Mouse (Mus musculus): ENCODE data around the gene Lce1f. TPM values are rescaled to one million over a fixed set of nuclear protein-coding genes. Genes with fewer than 3 reads are reported as not detected.
"Not testable (repeated sequence)": the region's sequence is repeated elsewhere in the genome, so short reads cannot be mapped to it uniquely, and the experiment has no call there.

Gene Lce1f
- polyA plus RNA-seq, 1 experiment from 2014 or later = not detected

GRCm38 (mm10) chr3:92694613-92695012 lies 25.5 kb downstream of the Lce1f start:
- no peaks in the 10 kb centered on the region for H3K27me3 ChIP-seq (ENCODE audit: control insufficient read depth, insufficient read depth, low read length)
- no peak overlapping the region for H3K4me2 ChIP-seq (ENCODE audit: low read length)
- H3K4me1 ChIP-seq (ENCODE audit: control insufficient read depth in 2 of 2, insufficient read depth in 2 of 2, low read length in 2 of 2) = no peaks in the 10 kb centered on the region
- H3K9me3 ChIP-seq (ENCODE audit: control insufficient read depth, low read length) = no peaks in the 10 kb centered on the region
- no peaks in the 10 kb centered on the region for H3K36me3 ChIP-seq (ENCODE audit: control insufficient read depth, insufficient read depth, low read length)
- WGBS = 42% methylated on average over 1 of the region's 1 CpGs
- H3K4me3 ChIP-seq (ENCODE audit: control insufficient read depth in 1 of 2, insufficient read depth in 1 of 2, low read depth in 1 of 2, low read length in 2 of 2) = no peak overlapping the region
- ATAC-seq (ENCODE audit: insufficient number of reproducible peaks, insufficient read depth, low FRiP score, low read depth) = no peak
- H3K27ac ChIP-seq (replicated peaks in 1 of 2; ENCODE audit: control insufficient read depth in 1 of 2, insufficient read depth in 1 of 2, low read depth in 2 of 2, low read length in 2 of 2) = no peak overlapping the region
- no peak overlapping the region for H3K9ac ChIP-seq (ENCODE audit: low read length)

GRCm38 (mm10) chr3:92691688-92692087 lies 28.5 kb downstream of the Lce1f start:
- H3K27me3 ChIP-seq (ENCODE audit: control insufficient read depth, insufficient read depth, low read length) = no peaks in the 10 kb centered on the region
- no peaks in the 10 kb centered on the region for H3K4me1 ChIP-seq (ENCODE audit: control insufficient read depth in 2 of 2, insufficient read depth in 2 of 2, low read length in 2 of 2)
- H3K4me3 ChIP-seq (ENCODE audit: control insufficient read depth in 1 of 2, insufficient read depth in 1 of 2, low read depth in 1 of 2, low read length in 2 of 2) = no peak overlapping the region
- H3K4me2 ChIP-seq (ENCODE audit: low read length) = no peak overlapping the region
- no peak overlapping the region for H3K27ac ChIP-seq (replicated peaks in 1 of 2; ENCODE audit: control insufficient read depth in 1 of 2, insufficient read depth in 1 of 2, low read depth in 2 of 2, low read length in 2 of 2)
- no peaks in the 10 kb centered on the region for H3K9me3 ChIP-seq (ENCODE audit: control insufficient read depth, low read length)
- no peak for ATAC-seq (ENCODE audit: insufficient number of reproducible peaks, insufficient read depth, low FRiP score, low read depth)
- H3K36me3 ChIP-seq (ENCODE audit: control insufficient read depth, insufficient read depth, low read length) = no peaks in the 10 kb centered on the region
- H3K9ac ChIP-seq (ENCODE audit: low read length) = no peak overlapping the region

GRCm38 (mm10) chr3:92689154-92689553 lies 31.0 kb downstream of the Lce1f start:
- not testable (repeated sequence) for H3K4me2 ChIP-seq (ENCODE audit: low read length)
- WGBS = 62% methylated on average over 16 of the region's 16 CpGs

GRCm38 (mm10) chr3:92687110-92687509 lies 33.0 kb downstream of the Lce1f start, which contains the start of gene Lce1d:
Gene Lce1d (minus strand): TSS chr3:92687210.
- no peak within 1 kb of the TSS for H3K4me2 ChIP-seq (ENCODE audit: low read length)
- H3K9me3 ChIP-seq (ENCODE audit: control insufficient read depth, low read length) = no peaks in the 10 kb centered on the region
- no peaks in the 10 kb centered on the region for H3K4me1 ChIP-seq (ENCODE audit: control insufficient read depth in 2 of 2, insufficient read depth in 2 of 2, low read length in 2 of 2)
- 63% methylated on average over 2 of the region's 2 CpGs for WGBS
- no peak for ATAC-seq (ENCODE audit: insufficient number of reproducible peaks, insufficient read depth, low FRiP score, low read depth)
- H3K4me3 ChIP-seq (ENCODE audit: control insufficient read depth in 1 of 2, insufficient read depth in 1 of 2, low read depth in 1 of 2, low read length in 2 of 2) = no peak within 1 kb of the TSS
- no peak within 1 kb of the TSS for H3K27ac ChIP-seq (replicated peaks in 1 of 2; ENCODE audit: control insufficient read depth in 1 of 2, insufficient read depth in 1 of 2, low read depth in 2 of 2, low read length in 2 of 2)
- no peaks in the 10 kb centered on the region for H3K36me3 ChIP-seq (ENCODE audit: control insufficient read depth, insufficient read depth, low read length)
- no peaks in the 10 kb centered on the region for H3K27me3 ChIP-seq (ENCODE audit: control insufficient read depth, insufficient read depth, low read length)
- H3K9ac ChIP-seq (ENCODE audit: low read length) = no peak within 1 kb of the TSS

More at GRCm38 (mm10) chr3:92689154-92689553, 31.0 kb downstream of the Lce1f start:
- H3K27ac ChIP-seq (replicated peaks in 1 of 2; ENCODE audit: control insufficient read depth in 1 of 2, insufficient read depth in 1 of 2, low read depth in 2 of 2, low read length in 2 of 2); H3K4me1 ChIP-seq (ENCODE audit: control insufficient read depth in 2 of 2, insufficient read depth in 2 of 2, low read length in 2 of 2); H3K36me3 ChIP-seq (ENCODE audit: control insufficient read depth, insufficient read depth, low read length); ATAC-seq (ENCODE audit: insufficient number of reproducible peaks, insufficient read depth, low FRiP score, low read depth); H3K9ac ChIP-seq (ENCODE audit: low read length); H3K9me3 ChIP-seq (ENCODE audit: control insufficient read depth, low read length); H3K27me3 ChIP-seq (ENCODE audit: control insufficient read depth, insufficient read depth, low read length): not testable (repeated sequence)
- 0 out of 4 replicates have a peak overlapping the region, but pooled peaks of 1 of the 2 experiments have one; percentile 13 for H3K4me3 ChIP-seq (ENCODE audit: control insufficient read depth in 1 of 2, insufficient read depth in 1 of 2, low read depth in 1 of 2, low read length in 2 of 2)

GRCm38 (mm10) chr3:92678947-92679346 lies 41.2 kb downstream of the Lce1f start, which contains the start of gene Lce1c:
Gene Lce1c (plus strand): TSS chr3:92679247.
- Histone ChIP-seq H3K27ac (replicated peaks in 1 of 2; ENCODE audit: control insufficient read depth in 1 of 2, insufficient read depth in 1 of 2, low read depth in 2 of 2, low read length in 2 of 2) (no peak within 1 kb of the TSS), H3K4me2 (ENCODE audit: low read length) (no peak within 1 kb of the TSS), H3K4me3 (ENCODE audit: control insufficient read depth in 1 of 2, insufficient read depth in 1 of 2, low read depth in 1 of 2, low read length in 2 of 2) (no peak within 1 kb of the TSS), H3K9ac (ENCODE audit: low read length) (no peak within 1 kb of the TSS), H3K36me3 (ENCODE audit: control insufficient read depth, insufficient read depth, low read length) (no peaks in the 10 kb centered on the region), H3K9me3 (ENCODE audit: control insufficient read depth, low read length) (no peaks in the 10 kb centered on the region), H3K27me3 (ENCODE audit: control insufficient read depth, insufficient read depth, low read length) (no peaks in the 10 kb centered on the region), H3K4me1 (ENCODE audit: control insufficient read depth in 2 of 2, insufficient read depth in 2 of 2, low read length in 2 of 2) (no peaks in the 10 kb centered on the region)
- ATAC-seq (ENCODE audit: insufficient number of reproducible peaks, insufficient read depth, low FRiP score, low read depth) = no peak
- 73% methylated on average over 4 of the region's 4 CpGs for WGBS

GRCm38 (mm10) chr3:92670215-92670614 lies 49.9 kb downstream of the Lce1f start, which contains the start of gene Lce1a2:
Gene Lce1a2 (minus strand): TSS chr3:92670315.
- H3K9me3 ChIP-seq (ENCODE audit: control insufficient read depth, low read length) = no peaks in the 10 kb centered on the region
- H3K27ac ChIP-seq (replicated peaks in 1 of 2; ENCODE audit: control insufficient read depth in 1 of 2, insufficient read depth in 1 of 2, low read depth in 2 of 2, low read length in 2 of 2) = no peak within 1 kb of the TSS
- H3K27me3 ChIP-seq (ENCODE audit: control insufficient read depth, insufficient read depth, low read length) = no peaks in the 10 kb centered on the region
- no peaks in the 10 kb centered on the region for H3K36me3 ChIP-seq (ENCODE audit: control insufficient read depth, insufficient read depth, low read length)
- no peak within 1 kb of the TSS for H3K4me2 ChIP-seq (ENCODE audit: low read length)
- no peak within 1 kb of the TSS for H3K9ac ChIP-seq (ENCODE audit: low read length)
- ATAC-seq (ENCODE audit: insufficient number of reproducible peaks, insufficient read depth, low FRiP score, low read depth) = no peak
- no peaks in the 10 kb centered on the region for H3K4me1 ChIP-seq (ENCODE audit: control insufficient read depth in 2 of 2, insufficient read depth in 2 of 2, low read length in 2 of 2)
- no peak within 1 kb of the TSS for H3K4me3 ChIP-seq (ENCODE audit: control insufficient read depth in 1 of 2, insufficient read depth in 1 of 2, low read depth in 1 of 2, low read length in 2 of 2)

Other genes starting within 250 kb of the Lce1f start
- gene Sprr1a, start 234.5 kb downstream of the Lce1f start, polyA plus RNA-seq (2014; fragmentation: Nextera tagmentation; extraction: Ambion mirVana) = 0.78 TPM in 1 of 2 replicates, not detected in the other
- not detected in 2 replicates for gene Sprr4, start 219.9 kb downstream of the Lce1f start, polyA plus RNA-seq (2014; fragmentation: Nextera tagmentation; extraction: Ambion mirVana)
- gene 2310046K23Rik, start 185.8 kb downstream of the Lce1f start, polyA plus RNA-seq (2014; fragmentation: Nextera tagmentation; extraction: Ambion mirVana) = not detected in 2 replicates
- gene Ivl, start 146.6 kb downstream of the Lce1f start, polyA plus RNA-seq (2014; fragmentation: Nextera tagmentation; extraction: Ambion mirVana) = not detected in 2 replicates
- not detected in 2 replicates for gene Smcp, start 131.4 kb downstream of the Lce1f start, polyA plus RNA-seq (2014; fragmentation: Nextera tagmentation; extraction: Ambion mirVana)
- not detected in 2 replicates for gene 2210017I01Rik, start 112.9 kb downstream of the Lce1f start, polyA plus RNA-seq (2014; fragmentation: Nextera tagmentation; extraction: Ambion mirVana)
- gene Lce6a, start 98.7 kb downstream of the Lce1f start, polyA plus RNA-seq (2014; fragmentation: Nextera tagmentation; extraction: Ambion mirVana) = not detected in 2 replicates
- not detected in 2 replicates for gene Lce1a1, start 72.0 kb downstream of the Lce1f start, polyA plus RNA-seq (2014; fragmentation: Nextera tagmentation; extraction: Ambion mirVana)
- not detected in 2 replicates for gene Lce1b, start 63.4 kb downstream of the Lce1f start, polyA plus RNA-seq (2014; fragmentation: Nextera tagmentation; extraction: Ambion mirVana)
- gene Lce1a2, start 50.0 kb downstream of the Lce1f start, polyA plus RNA-seq (2014; fragmentation: Nextera tagmentation; extraction: Ambion mirVana) = not detected in 2 replicates
- gene Lce1c, start 41.1 kb downstream of the Lce1f start, polyA plus RNA-seq (2014; fragmentation: Nextera tagmentation; extraction: Ambion mirVana) = not detected in 2 replicates
- not detected in 2 replicates for gene Lce1d, start 33.1 kb downstream of the Lce1f start, polyA plus RNA-seq (2014; fragmentation: Nextera tagmentation; extraction: Ambion mirVana)
- gene Lce1e, start 11.3 kb downstream of the Lce1f start, polyA plus RNA-seq (2014; fragmentation: Nextera tagmentation; extraction: Ambion mirVana) = not detected in 2 replicates
- not detected in 2 replicates for gene Gm38119, start 18.7 kb upstream of the Lce1f start, polyA plus RNA-seq (2014; fragmentation: Nextera tagmentation; extraction: Ambion mirVana)
- gene Lce1g, start 32.0 kb upstream of the Lce1f start, polyA plus RNA-seq (2014; fragmentation: Nextera tagmentation; extraction: Ambion mirVana) = not detected in 2 replicates
- not detected in 2 replicates for gene Lce1h, start 44.7 kb upstream of the Lce1f start, polyA plus RNA-seq (2014; fragmentation: Nextera tagmentation; extraction: Ambion mirVana)
- gene Lce1i, start 58.5 kb upstream of the Lce1f start, polyA plus RNA-seq (2014; fragmentation: Nextera tagmentation; extraction: Ambion mirVana) = not detected in 2 replicates
- not detected in 2 replicates for gene Lce1j, start 70.2 kb upstream of the Lce1f start, polyA plus RNA-seq (2014; fragmentation: Nextera tagmentation; extraction: Ambion mirVana)
- not detected in 2 replicates for gene Lce1k, start 87.5 kb upstream of the Lce1f start, polyA plus RNA-seq (2014; fragmentation: Nextera tagmentation; extraction: Ambion mirVana)
- not detected in 2 replicates for gene Kprp, start 106.9 kb upstream of the Lce1f start, polyA plus RNA-seq (2014; fragmentation: Nextera tagmentation; extraction: Ambion mirVana)
- gene Lce1l, start 130.9 kb upstream of the Lce1f start, polyA plus RNA-seq (2014; fragmentation: Nextera tagmentation; extraction: Ambion mirVana) = not detected in 2 replicates
- not detected in 2 replicates for gene 2310050C09Rik, start 149.9 kb upstream of the Lce1f start, polyA plus RNA-seq (2014; fragmentation: Nextera tagmentation; extraction: Ambion mirVana)
- gene Lce3a, start 205.9 kb upstream of the Lce1f start, polyA plus RNA-seq (2014; fragmentation: Nextera tagmentation; extraction: Ambion mirVana) = not detected in 2 replicates
- gene Lce3b, start 212.6 kb upstream of the Lce1f start, polyA plus RNA-seq (2014; fragmentation: Nextera tagmentation; extraction: Ambion mirVana) = not detected in 2 replicates
- not detected in 2 replicates for gene Lce3c, start 224.1 kb upstream of the Lce1f start, polyA plus RNA-seq (2014; fragmentation: Nextera tagmentation; extraction: Ambion mirVana)
- not detected in 2 replicates for gene Lce3d, start 237.0 kb upstream of the Lce1f start, polyA plus RNA-seq (2014; fragmentation: Nextera tagmentation; extraction: Ambion mirVana)
- gene Lce3e, start 246.7 kb upstream of the Lce1f start, polyA plus RNA-seq (2014; fragmentation: Nextera tagmentation; extraction: Ambion mirVana) = not detected in 2 replicates

Data from heart, embryonic 14.5 days (tissue).